Mouse (Mus musculus): ENCODE results near the gene Zfp385b.

DNA sequence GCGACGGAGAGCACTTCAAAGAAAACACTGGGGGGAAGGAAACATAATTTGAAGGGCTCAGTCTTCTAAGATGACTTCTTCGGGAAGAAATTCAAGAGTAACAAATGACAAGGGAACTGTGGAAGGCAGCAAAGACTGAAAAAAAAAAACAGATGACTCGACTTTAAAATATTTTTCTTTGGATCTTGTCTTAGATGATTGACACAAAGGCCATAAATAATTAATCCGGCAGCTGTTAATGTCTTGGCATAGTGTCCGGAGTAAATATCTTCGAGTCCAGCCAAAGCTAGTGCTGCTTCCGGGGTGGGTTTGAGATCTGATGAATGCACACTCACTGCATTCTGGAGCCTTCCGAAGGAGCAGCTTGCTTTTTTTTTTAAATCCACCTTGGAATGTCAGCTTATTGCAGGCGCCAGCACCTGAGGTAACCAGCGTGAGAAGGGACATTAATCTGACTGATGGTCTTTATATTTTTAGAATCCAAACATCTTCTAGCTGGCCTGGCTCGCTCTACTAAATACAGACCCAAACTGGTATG, 2.0 kb downstream of the Zfp385b start:
- TF ChIP-seq CTCF (IDR thresholded peaks at IDR 0.05) (no peak), EP300 (IDR thresholded peaks at IDR 0.05; ENCODE audit: insufficient read depth, low read depth, low read length) (no peak), POLR2A (IDR thresholded peaks at IDR 0.05; ENCODE audit: insufficient read depth, low read depth, low read length) (no peak)
